Mouse (Mus musculus) megakaryocyte, embryonic 14.5 days (primary cell): ENCODE results near the gene Rpl26. TPM values are rescaled to one million over a fixed set of nuclear protein-coding genes. Genes with fewer than 3 reads are reported as not detected.

Experiments
- H3K27me3 ChIP-seq: replicated peaks from 2 replicates; pipeline ENCODE3; 2012; ENCODE audit warnings: inconsistent platforms
- H3K36me3 ChIP-seq: replicated peaks from 2 replicates; pipeline ENCODE3; 2012; ENCODE audit warnings: low read length, inconsistent platforms, mixed read lengths
- H3K4me1 ChIP-seq: 2 replicates; pipeline ENCODE4 v1.6.1; 2012; ENCODE audit warnings: inconsistent platforms
- H3K4me3 ChIP-seq: replicated peaks from 2 replicates; pipeline ENCODE3; 2012; ENCODE audit warnings: moderate library complexity, mild to moderate bottlenecking, inconsistent platforms
- H3K9me3 ChIP-seq: 2 replicates; pipeline ENCODE4 v1.6.1; 2012; ENCODE audit warnings: inconsistent platforms
- FLI1 ChIP-seq: IDR thresholded peaks from 2 replicates; pipeline ENCODE4 v1.6.1; 2012; ENCODE audit warnings: low read length, inconsistent platforms, mixed read lengths
- GATA1 ChIP-seq: IDR thresholded peaks from 3 replicates; pipeline ENCODE4 v1.6.1; 2012; ENCODE audit warnings: mixed read lengths, low read length, inconsistent platforms, borderline replicate concordance
- polyA plus RNA-seq: library from polyadenylated mRNA; stranded (reverse); fragments of >175 nt; gene quantifications from 2 replicates; pipeline ENCODE4 v1.2.3, GENCODE M21; 2012; ENCODE audit warnings: low replicate concordance; ENCODE audit not compliant: insufficient read depth

The Rpl26 gene
- polyA plus RNA-seq, 1 experiment = 116 TPM

DNA sequence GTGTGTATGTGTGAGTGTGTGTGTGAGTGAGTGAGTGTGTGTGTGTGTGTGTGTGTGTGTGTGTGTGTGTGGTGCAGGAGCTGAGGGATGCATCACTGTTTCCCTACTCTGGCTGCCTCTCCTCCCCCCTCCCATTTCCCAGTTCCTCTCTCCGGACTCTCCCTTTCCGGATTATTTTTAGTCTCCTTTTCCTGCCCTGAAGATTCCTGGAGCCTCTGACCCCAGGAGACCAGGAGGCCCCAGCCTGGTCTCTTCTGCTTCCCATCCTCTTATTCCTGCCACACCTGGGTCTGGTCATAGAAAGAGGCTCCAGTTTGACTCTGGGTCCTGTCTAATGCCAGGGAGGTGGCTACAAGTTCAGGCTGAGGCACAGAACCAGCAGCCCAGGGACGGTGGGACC lies 54.7 kb downstream of the Rpl26 start:
- peaks cover 38% of the 10 kb centered on the region for H3K4me1 ChIP-seq
- H3K4me3 ChIP-seq = no peak overlapping the region
- H3K9me3 ChIP-seq = no peaks in the 10 kb centered on the region
- H3K36me3 ChIP-seq = no peaks in the 10 kb centered on the region
- H3K27me3 ChIP-seq = peaks cover 51% of the 10 kb centered on the region
- TF ChIP-seq GATA1 (no peak), FLI1 (no peak)

Other genes with a start within 250 kb of the Rpl26 start
- 0.67 and 1.9 TPM in 2 replicates for gene Myh10, start 210.0 kb upstream of the Rpl26 start, polyA plus RNA-seq
- gene Ndel1, start 29.7 kb upstream of the Rpl26 start, polyA plus RNA-seq = 38.9 and 102 TPM in 2 replicates
- not detected in 2 replicates for gene Rnf222, start 13.0 kb upstream of the Rpl26 start, polyA plus RNA-seq
- gene Odf4, start 25.5 kb downstream of the Rpl26 start, polyA plus RNA-seq = not detected in 2 replicates
- not detected in 2 replicates for gene Arhgef15, start 55.9 kb downstream of the Rpl26 start, polyA plus RNA-seq
- 3.0 TPM in 1 of 2 replicates, not detected in the other for gene Slc25a35, start 66.5 kb downstream of the Rpl26 start, polyA plus RNA-seq
- gene Rangrf, start 73.6 kb downstream of the Rpl26 start, polyA plus RNA-seq = 3.1 and 6.1 TPM in 2 replicates
- gene Pfas, start 106.9 kb downstream of the Rpl26 start, polyA plus RNA-seq = 1.9 and 5.5 TPM in 2 replicates
- gene Ctc1, start 114.3 kb downstream of the Rpl26 start, polyA plus RNA-seq = 21.0 and 56.5 TPM in 2 replicates
- gene Aurkb, start 144.1 kb downstream of the Rpl26 start, polyA plus RNA-seq = 41.3 and 65.2 TPM in 2 replicates
- 60.9 and 88.1 TPM in 2 replicates for gene Borcs6, start 158.1 kb downstream of the Rpl26 start, polyA plus RNA-seq
- 40.2 and 62.0 TPM in 2 replicates for gene Tmem107, start 169.2 kb downstream of the Rpl26 start, polyA plus RNA-seq
- 61.5 and 159 TPM in 2 replicates for gene Vamp2, start 186.9 kb downstream of the Rpl26 start, polyA plus RNA-seq
- gene Per1, start 193.6 kb downstream of the Rpl26 start, polyA plus RNA-seq = 42.3 and 83.5 TPM in 2 replicates
- gene Hes7, start 218.8 kb downstream of the Rpl26 start, polyA plus RNA-seq = 7.5 and 44.1 TPM in 2 replicates
- 1.3 and 13.9 TPM in 2 replicates for gene 9130213A22Rik, start 221.0 kb downstream of the Rpl26 start, polyA plus RNA-seq
- not detected in 2 replicates for gene Aloxe3, start 224.3 kb downstream of the Rpl26 start, polyA plus RNA-seq